Mouse (Mus musculus) liver, embryonic 16.5 days (tissue): ENCODE measurements around the gene Rab13. TPM values are rescaled to one million over a fixed set of nuclear protein-coding genes. Genes with fewer than 3 reads are reported as not detected.

Experiments used
- ATAC-seq: fragments of 200-750 bp; cut with Nextera tagmentation; 2 replicates; pipeline ENCODE4 v1.8.0; 2017; ENCODE audit warnings: low read depth, mild to moderate bottlenecking, moderate number of reproducible peaks, moderate library complexity
- H3K27ac ChIP-seq: fragments of 300-500 bp; sonication (generic); 2 replicates; pipeline ENCODE4 v1.5.1; 2014; ENCODE audit warnings: mild to moderate bottlenecking, low read length
- H3K27me3 ChIP-seq: fragments of 300-500 bp; sonication (generic); 2 replicates; pipeline ENCODE4 v1.6.1; 2014; ENCODE audit warnings: low read depth, low read length, mixed read lengths; ENCODE audit not compliant: control insufficient read depth, insufficient read depth
- H3K36me3 ChIP-seq: fragments of 300-500 bp; sonication (generic); 2 replicates; pipeline ENCODE4 v1.6.1; 2014; ENCODE audit warnings: mild to moderate bottlenecking; ENCODE audit not compliant: control insufficient read depth, insufficient read depth
- H3K4me1 ChIP-seq: fragments of 300-500 bp; sonication (generic); 2 replicates; pipeline ENCODE4 v1.6.1; 2014; ENCODE audit warnings: low read depth, low read length, mixed read lengths; ENCODE audit not compliant: control insufficient read depth
- H3K4me2 ChIP-seq: fragments of 300-500 bp; sonication (generic); 2 replicates; pipeline ENCODE4 v1.6.1; 2014; ENCODE audit warnings: low read depth, low read length, mixed read lengths
- H3K4me3 ChIP-seq: fragments of 300-500 bp; sonication (generic); 2 replicates; pipeline ENCODE4 v1.5.1; 2014; ENCODE audit warnings: low read depth, mild to moderate bottlenecking, low read length
- H3K9ac ChIP-seq: fragments of 300-500 bp; sonication (generic); 2 replicates; pipeline ENCODE4 v1.6.1; 2014; ENCODE audit warnings: low read depth, low read length
- H3K9me3 ChIP-seq: fragments of 300-500 bp; sonication (generic); replicated peaks from 2 replicates; pipeline ENCODE4 v1.6.1; 2016; ENCODE audit warnings: low read length; ENCODE audit not compliant: control insufficient read depth
- WGBS: fragments of 180-500 bp; shearing (Covaris S2); extraction: QIAGEN DNeasy Blood & Tissue Kit; methylation state at CpG from one replicate; pipeline ENCODE4 v1.1.7; 2014; ENCODE audit not compliant: insufficient replicate concordance; 5-methylcytosine and 5-hydroxymethylcytosine counted together
- polyA plus RNA-seq: library from polyadenylated mRNA; unstranded; fragments of >200 nt; fragmentation: Nextera tagmentation; extraction: Ambion mirVana; gene quantifications from 2 replicates; pipeline ENCODE4 v1.2.1, GENCODE M21; 2015

The Rab13 gene
- polyA plus RNA-seq, 1 experiment from 2014 or later, result 3.8 TPM

- 81% methylated on average over 2 of the region's 2 CpGs for WGBS
- no peak for ATAC-seq
- Histone ChIP-seq H3K4me2 (no peak overlapping the region), H3K27me3 (no peaks in the 10 kb centered on the region), H3K4me3 (no peak overlapping the region), H3K9me3 (no peaks in the 10 kb centered on the region), H3K9ac (no peak overlapping the region), H3K36me3 (peaks cover 17% of the 10 kb centered on the region), H3K27ac (no peak overlapping the region), H3K4me1 (no peaks in the 10 kb centered on the region; the same call in none of the 2 replicates)
Observed at GRCm38 (mm10) chr3:90204582-90204981, 8.9 kb upstream of the Rab13 start.

- Histone ChIP-seq H3K9ac (no peak overlapping the region), H3K27ac (no peak overlapping the region), H3K4me2 (no peak overlapping the region), H3K9me3 (no peaks in the 10 kb centered on the region), H3K4me1 (peaks cover 17% of the 10 kb centered on the region), H3K27me3 (no peaks in the 10 kb centered on the region), H3K36me3 (peaks cover 41% of the 10 kb centered on the region), H3K4me3 (no peak overlapping the region)
- WGBS, result 76% methylated on average over 2 of the region's 2 CpGs
- no peak for ATAC-seq
Observed at GRCm38 (mm10) chr3:90208662-90209061, 4.8 kb upstream of the Rab13 start.

- no peak for ATAC-seq
- Histone ChIP-seq H3K27ac (no peak overlapping the region), H3K9ac (no peak overlapping the region), H3K27me3 (no peaks in the 10 kb centered on the region), H3K9me3 (no peaks in the 10 kb centered on the region), H3K4me1 (peaks cover 24% of the 10 kb centered on the region), H3K4me3 (no peak overlapping the region), H3K36me3 (peaks cover 41% of the 10 kb centered on the region), H3K4me2 (no peak overlapping the region)
- 86% methylated on average over 5 of the region's 5 CpGs for WGBS
Observed at GRCm38 (mm10) chr3:90209908-90210566, 3.5 kb upstream of the Rab13 start.

- Histone ChIP-seq H3K36me3 (peaks cover 41% of the 10 kb centered on the region), H3K9ac (peak overlapping the region; percentile 77), H3K4me2 (peak overlapping the region; percentile 71), H3K9me3 (no peaks in the 10 kb centered on the region), H3K4me3 (peak overlapping the region; percentile 84), H3K27ac (no peak overlapping the region), H3K27me3 (no peaks in the 10 kb centered on the region; the same call in 1 of the 2 replicates), H3K4me1 (peaks cover 24% of the 10 kb centered on the region)
- no peak for ATAC-seq
- 44% methylated on average over 13 of the region's 13 CpGs for WGBS
Observed at GRCm38 (mm10) chr3:90211475-90212398, 1.8 kb upstream of the Rab13 start.

GRCm38 (mm10) chr3:90212723-90213122 lies 772 bp upstream of the Rab13 start:
- Histone ChIP-seq H3K27me3 (no peaks in the 10 kb centered on the region; the same call in 1 of the 2 replicates), H3K27ac (no peak overlapping the region), H3K4me3 (peak overlapping the region; percentile 84), H3K4me1 (peaks cover 24% of the 10 kb centered on the region), H3K9me3 (no peaks in the 10 kb centered on the region), H3K4me2 (peak overlapping the region; percentile 71), H3K36me3 (peaks cover 41% of the 10 kb centered on the region), H3K9ac (peak overlapping the region; percentile 77)
- ATAC-seq, result no peak
- WGBS, result 4% methylated on average over 5 of the region's 5 CpGs

- Histone ChIP-seq H3K4me2 (peak overlapping the region; percentile 69), H3K36me3 (peaks cover 28% of the 10 kb centered on the region), H3K9me3 (no peaks in the 10 kb centered on the region), H3K4me3 (peak overlapping the region; percentile 84), H3K4me1 (peaks cover 24% of the 10 kb centered on the region), H3K9ac (peak overlapping the region; percentile 32), H3K27me3 (no peaks in the 10 kb centered on the region; the same call in 1 of the 2 replicates), H3K27ac (0 out of 2 replicates have a peak overlapping the region, but pooled peaks have one; percentile 4)
- ATAC-seq, result no peak
- 15% methylated on average over 12 of the region's 12 CpGs for WGBS
Observed at GRCm38 (mm10) chr3:90213956-90214684, 625 bp downstream of the Rab13 start.

- 35% methylated on average over 1 of the region's 1 CpGs for WGBS
- no peak for ATAC-seq
- Histone ChIP-seq H3K4me2 (no peak overlapping the region), H3K4me3 (no peak overlapping the region), H3K4me1 (peaks cover 34% of the 10 kb centered on the region), H3K9me3 (no peaks in the 10 kb centered on the region), H3K27ac (no peak overlapping the region), H3K9ac (no peak overlapping the region), H3K36me3 (peaks cover 12% of the 10 kb centered on the region), H3K27me3 (no peaks in the 10 kb centered on the region; the same call in 1 of the 2 replicates)
Observed at GRCm38 (mm10) chr3:90215825-90216380, 2.4 kb downstream of the Rab13 start.

GRCm38 (mm10) chr3:90220088-90220487 lies 6.6 kb downstream of the Rab13 start:
- peak overlapping the region; percentile 59; the same call in 1 of the 2 replicates for H3K27ac ChIP-seq
- H3K27me3 ChIP-seq, result no peaks in the 10 kb centered on the region; the same call in 1 of the 2 replicates
- peak overlapping the region; percentile 65 for H3K9ac ChIP-seq
- H3K4me3 ChIP-seq, result peak overlapping the region; percentile 60
- no peaks in the 10 kb centered on the region for H3K9me3 ChIP-seq
- peak; percentile 51 for ATAC-seq
- peaks cover 20% of the 10 kb centered on the region for H3K4me1 ChIP-seq
- H3K4me2 ChIP-seq, result peak overlapping the region; percentile 75
- no peaks in the 10 kb centered on the region for H3K36me3 ChIP-seq
- WGBS, result 10% methylated on average over 6 of the region's 6 CpGs
